In the genomic region with DNA sequence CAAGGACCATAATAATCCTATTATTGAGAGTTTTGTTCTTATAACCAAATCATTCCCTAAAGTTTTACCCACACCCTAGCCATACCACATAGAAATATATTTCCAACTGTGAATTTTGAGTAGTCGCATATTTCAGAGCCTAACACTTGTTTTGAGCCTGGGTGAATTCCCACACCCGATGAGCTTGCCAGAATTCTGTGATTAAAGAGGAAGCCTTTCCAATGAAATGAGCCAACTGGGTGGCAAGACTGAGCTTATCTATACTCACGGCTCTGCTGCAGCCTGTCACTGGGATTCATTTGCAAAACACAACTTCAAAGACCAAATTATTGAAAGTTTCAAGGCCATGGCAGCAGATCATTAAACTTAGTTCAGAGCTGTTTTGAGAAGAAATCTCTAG, we compare ENCODE assay signal across 28 mouse cellular contexts.
A peak's percentile ranks its signal among the peaks of the same experiment; 100 is the strongest.
DNase-seq lines count a peak whose midpoint lies in the region; ATAC-seq lines count a peak whose summit lies in the region.
"Had no signal": no experiment of that assay in that cellular context is flagged by ENCODE, and none has a peak within 500 bp of the region (broad histone marks: within the 10 kb centered on the region; RNA-seq: fewer than 3 reads in every experiment).

No protein-coding gene starts in this region.

- H3K9me3 ChIP-seq in forebrain, embryonic 14.5 days (replicated peaks; ENCODE audit: control insufficient read depth, low read length): 0 out of 2 replicates have a peak, but pooled peaks cover 2% of the 10 kb centered on the region
- H3K9me3 ChIP-seq in forebrain, embryonic 13.5 days (replicated peaks): no peaks in the 10 kb centered on the region
- H3K9me3 ChIP-seq: embryonic facial prominence, embryonic 12.5 days; embryonic facial prominence, embryonic 15.5 days; forebrain, embryonic 15.5 days; heart, embryonic 10.5 days had no signal

- H3K36me3 ChIP-seq in forebrain, embryonic 14.5 days (ENCODE audit: control insufficient read depth, insufficient read depth, low read length): no peaks in the 10 kb centered on the region
- H3K36me3 ChIP-seq in forebrain, embryonic 13.5 days (ENCODE audit: poor library complexity, severe bottlenecking): no peaks in the 10 kb centered on the region
- H3K36me3 ChIP-seq: embryonic facial prominence, embryonic 12.5 days; embryonic facial prominence, embryonic 15.5 days; forebrain, embryonic 15.5 days; heart, embryonic 10.5 days; heart, embryonic 13.5 days had no signal

- H3K27me3 ChIP-seq in forebrain, embryonic 14.5 days (replicated peaks; ENCODE audit: control insufficient read depth, insufficient read depth, low read length): no peaks in the 10 kb centered on the region
- no peaks in the 10 kb centered on the region for H3K27me3 ChIP-seq in forebrain, embryonic 13.5 days
- H3K27me3 ChIP-seq: embryonic facial prominence, embryonic 12.5 days; embryonic facial prominence, embryonic 15.5 days; forebrain, embryonic 15.5 days; heart, embryonic 13.5 days had no signal

- H3K4me3 ChIP-seq in forebrain, embryonic 14.5 days (ENCODE audit: low read depth, low read length): no peak overlapping the region
- H3K4me3 ChIP-seq in forebrain, embryonic 13.5 days: no peak overlapping the region
- H3K4me3 ChIP-seq: embryonic facial prominence, embryonic 12.5 days; embryonic facial prominence, embryonic 15.5 days; forebrain, embryonic 15.5 days; heart, adult 2 months; heart, embryonic 10.5 days; heart, embryonic 13.5 days had no signal

- H3K27ac ChIP-seq in forebrain, embryonic 14.5 days (ENCODE audit: low read depth, low read length): no peak overlapping the region
- H3K27ac ChIP-seq in forebrain, embryonic 13.5 days: no peak overlapping the region
- H3K27ac ChIP-seq: embryonic facial prominence, embryonic 12.5 days; embryonic facial prominence, embryonic 15.5 days; forebrain, embryonic 15.5 days; heart, adult 2 months; heart, embryonic 10.5 days; heart, embryonic 13.5 days; hindbrain, embryonic 14.5 days; hindbrain, postnatal 0 days had no signal

- ATAC-seq in forebrain, embryonic 14.5 days: no peak
- no peak for ATAC-seq in forebrain, embryonic 13.5 days
- ATAC-seq in frontal cortex, adult (ENCODE audit: low TSS enrichment): peak; percentile 65; the same call in 1 of the 2 replicates
- ATAC-seq: activated CD4-positive, CD25-positive, alpha-beta regulatory T cell, adult 4 months; forebrain, embryonic 15.5 days; hindbrain, postnatal 0 days; inflammation-experienced regulatory T-cells, adult 6 months; intestine, embryonic 16.5 days had no signal

- H3K4me2 ChIP-seq in forebrain, embryonic 14.5 days (ENCODE audit: low read length): no peak overlapping the region
- no peak overlapping the region for H3K4me2 ChIP-seq in forebrain, embryonic 13.5 days
- H3K4me2 ChIP-seq: embryonic facial prominence, embryonic 12.5 days; embryonic facial prominence, embryonic 15.5 days; forebrain, embryonic 15.5 days; heart, embryonic 13.5 days; hindbrain, embryonic 14.5 days had no signal

- 75% methylated on average over 3 of the region's 3 CpGs for WGBS in forebrain, embryonic 14.5 days
- 81% methylated on average over 3 of the region's 3 CpGs for WGBS in forebrain, embryonic 13.5 days

- no peak overlapping the region for H3K9ac ChIP-seq in forebrain, embryonic 14.5 days (ENCODE audit: low read length)
- H3K9ac ChIP-seq in forebrain, embryonic 13.5 days: no peak overlapping the region
- H3K9ac ChIP-seq: embryonic facial prominence, embryonic 12.5 days; embryonic facial prominence, embryonic 15.5 days; forebrain, embryonic 15.5 days; heart, embryonic 13.5 days; hindbrain, embryonic 14.5 days had no signal

- peak; percentile 40 for DNase-seq in forebrain, embryonic 14.5 days (ENCODE audit: low spot score)
- no peak for DNase-seq in frontal cortex, postnatal 25 days (ENCODE audit: low spot score in 2 of 2)
- DNase-seq in right cerebral cortex, postnatal 10 days (ENCODE audit: low spot score in 2 of 2): peak; percentile 30 to 40
- no peak for DNase-seq in right cerebral cortex, postnatal 25 days
- peak; percentile 32 for DNase-seq in brain, embryonic 18.5 days (ENCODE audit: low read depth, low spot score)
- no peak for DNase-seq in embryo, embryonic 9.5 days (ENCODE audit: extremely low spot score)
- DNase-seq: adrenal gland, adult 8-10 months; adrenal gland, postnatal 36 days; cerebellum, adult 18-20 months; cerebellum, adult 9-10 months; cerebellum, postnatal 14 days; gastrocnemius, postnatal 10 days; gastrocnemius, postnatal 36 days; heart, adult 2 months; heart, postnatal 14 days; heart, postnatal 4 days had no signal

- H3K4me1 ChIP-seq in forebrain, embryonic 14.5 days (ENCODE audit: control insufficient read depth, insufficient read depth, low read length): no peaks in the 10 kb centered on the region
- no peaks in the 10 kb centered on the region for H3K4me1 ChIP-seq in forebrain, embryonic 13.5 days
- H3K4me1 ChIP-seq: embryonic facial prominence, embryonic 12.5 days; embryonic facial prominence, embryonic 15.5 days; forebrain, embryonic 15.5 days; heart, embryonic 10.5 days; heart, embryonic 13.5 days had no signal

Comparison
In these comparisons a context has a peak if more than half of its experiments do, and no peak if none do; other contexts are left out.
1. DNase-seq: peak in forebrain, embryonic 14.5 days (single experiment), right cerebral cortex, postnatal 10 days (2 of 2) and brain, embryonic 18.5 days (single experiment); none in frontal cortex, postnatal 25 days (0 of 2), right cerebral cortex, postnatal 25 days (single experiment) and embryo, embryonic 9.5 days (single experiment).